Mouse (Mus musculus) monocyte, adult 5-6 weeks (primary cell): Measurements from ENCODE around the gene 9930104L06Rik. TPM values are rescaled to one million over a fixed set of nuclear protein-coding genes. Genes with fewer than 3 reads are reported as not detected.

ENCODE experiments used
- ATAC-seq: fragments of 153-309, 156-312 bp; replicated peaks from 2 replicates; pipeline ENCODE4 v1.8.0; 2017; ENCODE audit warnings: mild to moderate bottlenecking; ENCODE audit not compliant: low TSS enrichment, insufficient number of reproducible peaks, severe bottlenecking, poor library complexity, low FRiP score
- total RNA-seq: library from RNA; stranded (forward); fragments of 200-1000, 200-491, 200-594 nt; gene quantifications from 3 replicates; pipeline ENCODE4 v1.2.3, GENCODE M21; 2017

Gene 9930104L06Rik
- total RNA-seq, 1 experiment from 2014 or later: 13.3 TPM

GRCm38 (mm10) chr4:124953546-124953945 lies 16.7 kb downstream of the 9930104L06Rik start:
- ATAC-seq: no peak

DNA sequence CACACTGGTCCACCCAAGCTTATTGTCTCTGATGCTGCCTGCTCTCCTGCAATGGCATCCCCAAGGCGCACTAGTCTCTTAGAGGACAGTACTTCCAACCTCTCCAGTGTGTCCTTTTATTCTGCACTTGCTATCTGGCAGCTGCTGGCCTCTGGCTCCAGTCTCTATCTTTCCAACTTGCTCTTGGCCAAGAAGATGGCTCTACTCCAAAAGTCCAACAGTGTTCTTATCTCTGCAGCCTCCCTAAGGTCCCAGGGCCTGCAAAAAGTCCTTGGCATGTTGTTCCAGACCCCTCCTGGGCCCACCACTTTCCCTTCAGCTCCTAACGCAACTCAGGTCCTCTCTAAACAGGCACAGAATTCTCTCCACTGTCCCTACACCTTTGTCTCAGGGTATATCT lies 20.4 kb downstream of the 9930104L06Rik start:
- no peak for ATAC-seq

GRCm38 (mm10) chr4:124959062-124959461 lies 22.2 kb downstream of the 9930104L06Rik start:
- no peak for ATAC-seq

GRCm38 (mm10) chr4:124960940-124961339 lies 24.1 kb downstream of the 9930104L06Rik start:
- no peak for ATAC-seq

DNA sequence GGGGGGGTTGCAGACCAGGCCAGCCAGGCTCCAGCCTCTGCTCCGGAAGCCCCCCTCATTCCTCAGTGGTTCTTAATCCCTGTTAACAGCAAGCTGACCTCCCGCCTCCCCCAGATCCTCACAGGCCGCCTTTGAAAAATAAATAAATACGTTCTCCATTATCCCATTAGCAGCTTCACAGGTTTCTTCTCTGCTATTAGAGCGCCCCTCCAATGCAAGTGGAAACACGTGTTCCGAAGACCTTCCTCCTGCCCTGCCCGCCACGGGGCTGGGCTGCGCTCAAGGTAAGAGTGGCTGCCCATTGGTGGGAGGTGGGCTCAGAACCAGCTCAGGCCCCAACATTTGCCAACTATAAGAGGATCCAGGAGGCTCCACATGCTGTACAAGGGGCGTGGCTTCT lies 25.7 kb downstream of the 9930104L06Rik start:
- no peak for ATAC-seq

GRCm38 (mm10) chr4:124964912-124965599 lies 28.2 kb downstream of the 9930104L06Rik start:
- ATAC-seq: no peak

DNA sequence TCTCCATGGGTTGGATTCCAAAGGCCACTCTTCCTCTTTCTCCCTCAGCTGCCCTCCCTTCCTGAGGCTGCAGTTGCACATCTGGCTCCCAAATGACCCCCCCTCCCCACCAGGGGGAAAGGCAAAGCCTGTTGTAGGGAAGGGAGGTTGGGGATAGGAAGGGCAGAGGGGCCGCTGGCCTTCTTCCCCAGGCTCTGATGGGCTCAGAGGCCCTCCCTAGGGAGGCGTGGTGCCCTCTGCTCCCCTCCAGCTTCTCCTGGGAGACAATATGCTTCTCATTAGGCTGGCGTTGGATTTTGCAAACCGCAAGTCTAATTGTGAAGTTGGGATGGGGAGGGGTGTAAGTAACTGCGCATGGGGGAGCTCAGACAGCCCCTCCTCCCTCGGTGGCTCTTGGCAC lies 31.9 kb downstream of the 9930104L06Rik start:
- no peak for ATAC-seq

DNA sequence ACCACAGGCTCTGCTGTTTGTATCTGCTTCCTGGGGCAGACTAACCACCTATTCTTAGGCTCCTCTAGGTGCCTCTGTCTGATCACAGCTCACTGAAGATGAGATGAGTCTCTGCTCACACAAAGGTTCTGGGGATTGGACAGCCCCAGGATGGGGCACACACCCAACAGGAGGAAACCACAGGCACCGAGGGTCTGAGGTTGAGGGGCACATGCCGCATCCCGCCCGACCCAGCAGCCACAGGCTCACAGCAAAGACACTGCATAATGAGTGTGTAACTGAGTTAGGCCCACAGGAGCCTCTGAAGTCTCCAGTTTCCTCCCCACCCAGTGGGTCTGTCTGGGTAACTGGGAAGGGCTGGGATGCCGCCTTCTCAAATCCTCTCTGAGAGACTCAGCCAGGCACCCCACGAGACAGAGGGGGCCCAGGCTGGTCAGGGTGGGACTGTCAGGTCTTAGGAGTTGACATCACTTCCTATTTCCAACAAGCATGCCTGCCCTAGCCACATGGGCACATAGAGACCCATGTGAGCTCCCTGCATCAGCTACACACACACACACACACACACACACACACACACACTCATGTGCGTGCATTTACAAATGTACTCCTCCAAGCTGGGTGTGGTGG lies 32.5 kb downstream of the 9930104L06Rik start:
- no peak for ATAC-seq

- ATAC-seq: no peak
Measured at GRCm38 (mm10) chr4:124970194-124970593, 33.3 kb downstream of the 9930104L06Rik start.

DNA sequence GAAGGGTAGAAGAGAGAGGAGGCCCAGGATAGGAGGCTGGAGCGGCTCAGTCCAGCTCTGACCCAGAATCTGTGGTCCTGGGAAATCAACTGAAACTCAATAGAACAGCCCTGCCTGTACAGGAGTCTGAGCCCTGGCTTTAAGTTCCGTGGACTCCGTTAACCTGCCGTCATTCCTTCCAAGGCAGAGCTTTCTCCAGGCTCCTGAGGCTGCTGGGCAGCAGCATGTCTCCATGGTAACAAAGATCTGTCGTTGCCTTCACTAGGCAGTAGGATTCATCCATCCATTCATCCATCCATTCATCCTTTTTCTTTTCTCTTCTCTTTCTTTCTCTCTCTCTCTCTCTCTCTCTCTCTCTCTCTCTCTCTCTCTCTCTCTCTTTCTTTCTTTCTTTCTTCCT lies 33.8 kb downstream of the 9930104L06Rik start:
- ATAC-seq: no peak

- no peak for ATAC-seq
Measured at GRCm38 (mm10) chr4:124971094-124971493, 34.2 kb downstream of the 9930104L06Rik start.

GRCm38 (mm10) chr4:124972316-124972715 lies 35.5 kb downstream of the 9930104L06Rik start:
- ATAC-seq: no peak

DNA sequence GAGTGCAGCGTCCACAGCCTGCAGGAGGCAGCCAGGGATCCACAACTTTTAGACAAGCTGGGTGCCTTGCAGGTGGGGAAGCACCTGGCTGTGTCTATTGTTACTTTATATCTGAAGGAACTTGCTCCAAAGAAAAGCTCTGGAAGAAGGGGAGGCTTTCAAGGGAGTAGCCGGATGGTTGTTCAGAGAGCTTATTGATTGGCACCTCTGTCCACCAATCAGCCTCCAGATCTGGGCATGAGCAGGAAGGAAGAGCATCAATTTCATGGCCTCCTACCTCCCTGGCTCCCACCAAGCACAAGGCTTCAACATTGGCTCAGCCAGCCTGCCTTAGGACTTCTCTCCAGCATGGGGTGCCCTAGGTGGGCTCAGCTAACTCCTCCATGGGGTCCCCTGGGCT lies 36.4 kb downstream of the 9930104L06Rik start:
- ATAC-seq: no peak

DNA sequence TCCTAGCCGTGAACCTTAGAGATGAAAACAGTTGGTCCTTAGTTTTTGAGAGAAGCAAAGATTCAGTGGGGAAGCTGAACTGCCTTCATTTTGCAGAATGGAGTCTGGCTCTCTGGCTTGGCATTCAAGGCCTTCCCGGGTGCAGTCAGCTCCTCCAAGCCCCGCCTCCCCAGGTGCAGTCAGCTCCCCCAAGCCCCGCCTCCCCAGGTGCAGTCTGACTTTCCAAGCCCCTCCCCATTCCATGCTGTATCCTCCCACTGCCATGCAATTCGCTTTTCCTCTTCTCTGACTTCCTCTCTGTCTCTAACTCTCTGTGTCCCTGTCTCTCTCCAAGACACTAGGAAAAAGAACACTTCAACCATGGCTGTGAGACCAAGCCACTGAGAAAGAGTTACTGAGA lies 41.4 kb downstream of the 9930104L06Rik start:
- no peak for ATAC-seq

DNA sequence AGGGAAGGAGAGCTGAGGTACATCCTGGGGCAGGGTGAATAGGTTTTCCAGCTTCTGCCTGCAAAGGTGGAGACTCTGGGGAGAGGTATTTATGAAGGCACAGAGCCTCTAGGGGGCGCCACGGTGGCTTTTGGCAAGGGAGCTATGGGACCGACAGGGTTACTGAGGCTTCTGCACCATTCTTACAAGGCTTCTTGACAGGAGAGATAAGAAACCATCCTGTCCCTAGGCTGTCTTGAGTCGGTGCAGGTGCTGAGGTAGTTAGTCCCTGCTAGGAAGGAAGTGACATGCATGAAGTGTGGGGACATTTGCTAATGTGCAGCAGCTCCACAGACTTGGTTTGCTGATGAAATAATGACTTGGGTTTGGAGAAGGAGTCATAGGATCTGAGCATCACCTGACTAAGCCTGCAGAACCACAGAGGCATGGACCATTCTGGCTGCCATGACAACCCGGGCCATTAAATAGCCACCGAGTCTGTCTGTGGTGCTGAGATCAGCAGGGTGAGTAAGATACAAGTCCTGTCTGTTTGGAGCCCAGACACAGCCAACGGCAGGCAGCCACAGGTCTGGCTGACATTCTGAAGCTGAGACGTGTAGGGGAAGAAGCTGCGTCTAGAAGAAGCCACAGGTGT lies 47.2 kb downstream of the 9930104L06Rik start:
- no peak for ATAC-seq

DNA sequence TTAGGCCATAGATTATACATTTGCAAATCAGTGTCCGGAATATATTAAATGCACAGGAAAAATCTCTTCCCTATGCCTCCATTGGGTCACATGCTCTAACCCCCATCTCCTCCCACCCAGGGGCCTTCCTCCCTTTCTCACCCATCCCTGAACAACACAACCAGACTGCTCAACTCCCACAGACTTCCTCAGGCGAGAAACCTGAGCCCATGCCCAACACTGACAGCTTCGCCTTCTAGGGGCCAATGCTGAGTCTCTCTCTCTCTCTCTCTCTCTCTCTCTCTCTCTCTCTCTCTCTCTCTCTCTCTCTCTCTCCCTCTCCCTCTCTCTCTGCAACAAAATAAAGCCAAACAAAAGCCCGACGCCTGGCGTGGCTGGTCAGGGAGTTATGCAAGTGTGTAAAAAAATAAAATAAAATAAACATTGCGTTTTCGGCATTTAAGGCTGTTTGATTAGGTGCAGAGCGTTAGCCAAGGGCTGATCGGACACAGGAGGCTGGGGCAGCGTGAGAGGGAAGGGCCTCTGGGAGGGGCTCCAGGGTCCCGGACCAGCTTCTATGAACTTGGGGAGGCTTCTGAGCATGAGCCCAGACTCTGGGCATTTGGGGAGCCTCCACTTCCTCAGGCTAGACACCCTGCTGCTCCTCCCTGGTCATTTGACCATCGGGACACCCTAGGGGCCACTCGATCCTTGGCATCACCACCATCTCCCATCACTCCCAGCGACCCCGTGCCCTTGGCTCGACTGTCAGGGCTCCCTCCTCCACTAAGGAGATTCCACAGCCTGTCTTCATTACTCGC lies 48.2 kb downstream of the 9930104L06Rik start:
- ATAC-seq: no peak

DNA sequence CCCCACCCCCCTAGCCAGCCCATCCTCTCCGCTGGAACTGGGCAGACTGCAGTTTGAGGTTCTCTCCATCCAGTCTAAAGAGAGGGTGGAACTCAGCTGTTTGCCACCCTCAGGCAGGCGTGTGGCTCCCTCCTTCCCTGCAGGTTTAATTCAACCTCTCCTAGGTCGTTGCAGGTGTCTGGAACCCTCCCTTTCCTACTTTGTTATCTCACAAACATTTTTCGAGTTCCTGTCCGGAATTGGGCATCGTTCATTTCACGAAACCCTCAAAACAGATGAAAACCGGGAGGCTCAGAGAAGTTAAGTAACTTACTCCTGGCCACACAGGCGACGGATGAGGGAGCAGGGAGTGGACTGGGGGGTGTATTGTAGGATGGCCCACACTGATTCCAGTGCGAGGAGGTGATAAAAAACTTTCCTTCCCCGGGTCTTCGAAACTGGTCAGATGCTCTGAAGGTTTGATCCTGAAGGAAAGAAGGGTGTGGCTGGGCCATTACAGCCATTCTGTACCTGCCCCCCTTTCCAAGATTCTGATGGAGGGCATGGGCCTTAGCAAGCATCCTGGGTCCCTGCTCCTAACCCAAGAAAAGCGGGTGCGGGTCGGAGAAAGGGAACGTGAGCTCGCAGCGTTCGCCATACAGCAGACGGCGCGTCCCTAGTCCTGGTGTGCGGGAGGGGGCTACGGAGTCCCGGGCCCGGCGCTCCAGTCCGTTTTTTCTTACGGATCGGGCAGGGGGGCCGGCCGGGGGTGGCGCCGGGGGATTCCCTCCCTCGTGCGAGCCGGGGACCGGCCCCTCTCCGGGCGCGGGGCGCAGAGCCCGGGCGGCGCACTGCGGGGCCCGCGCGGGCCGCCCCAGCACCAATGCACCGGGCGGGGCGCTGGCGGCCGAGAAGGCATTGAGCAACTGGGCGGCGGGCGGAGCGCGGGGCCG lies 49.1 kb downstream of the 9930104L06Rik start, which contains the start of gene Rspo1:
Gene Rspo1, plus strand, starts transcription at position 760 of the 932 bp plus-strand sequence.
- ATAC-seq: no peak
